Mouse (Mus musculus): ENCODE data around the gene Hopx. TPM values are rescaled to one million over a fixed set of nuclear protein-coding genes. Genes with fewer than 3 reads are reported as not detected.

Hopx gene
- polyA plus RNA-seq, 1 experiment from 2014 or later, result 14.4 TPM

- 72% methylated on average over 3 of the region's 3 CpGs for WGBS
- H3K9me3 ChIP-seq (replicated peaks), result 0 out of 2 replicates have a peak, but pooled peaks cover 5% of the 10 kb centered on the region
- no peak overlapping the region for H3K27ac ChIP-seq (ENCODE audit: poor library complexity, severe bottlenecking)
- no peak overlapping the region for H3K9ac ChIP-seq
- ATAC-seq (ENCODE audit: insufficient number of reproducible peaks, low FRiP score), result no peak
- H3K4me3 ChIP-seq, result no peak overlapping the region
- H3K36me3 ChIP-seq, result no peaks in the 10 kb centered on the region
- no peak overlapping the region for H3K4me2 ChIP-seq
- peaks cover 6% of the 10 kb centered on the region; the same call in 1 of the 2 replicates for H3K4me1 ChIP-seq (replicated peaks)
- H3K27me3 ChIP-seq (replicated peaks), result no peaks in the 10 kb centered on the region
Measured at GRCm38 (mm10) chr5:77071626-77072025, 43.3 kb downstream of the Hopx start.

- H3K4me3 ChIP-seq, result no peak overlapping the region
- no peak overlapping the region for H3K9ac ChIP-seq
- no peak for ATAC-seq (ENCODE audit: insufficient number of reproducible peaks, low FRiP score)
- H3K27me3 ChIP-seq (replicated peaks), result no peaks in the 10 kb centered on the region
- H3K4me1 ChIP-seq (replicated peaks), result peaks cover 6% of the 10 kb centered on the region; the same call in 1 of the 2 replicates
- H3K36me3 ChIP-seq, result no peaks in the 10 kb centered on the region
- H3K9me3 ChIP-seq (replicated peaks), result 0 out of 2 replicates have a peak, but pooled peaks cover 5% of the 10 kb centered on the region
- H3K27ac ChIP-seq (ENCODE audit: poor library complexity, severe bottlenecking), result no peak overlapping the region
- no peak overlapping the region for H3K4me2 ChIP-seq
- 85% methylated on average over 2 of the region's 2 CpGs for WGBS
Measured at GRCm38 (mm10) chr5:77070987-77071386, 43.9 kb downstream of the Hopx start.

GRCm38 (mm10) chr5:77067321-77067720, 47.6 kb downstream of the Hopx start:
- Histone ChIP-seq H3K36me3 (no peaks in the 10 kb centered on the region), H3K27ac (ENCODE audit: poor library complexity, severe bottlenecking) (no peak overlapping the region), H3K9ac (no peak overlapping the region), H3K9me3 (replicated peaks) (0 out of 2 replicates have a peak, but pooled peaks cover 5% of the 10 kb centered on the region), H3K4me1 (replicated peaks) (no peaks in the 10 kb centered on the region; the same call in 1 of the 2 replicates), H3K27me3 (replicated peaks) (no peaks in the 10 kb centered on the region), H3K4me2 (no peak overlapping the region), H3K4me3 (no peak overlapping the region)
- 63% methylated on average over 8 of the region's 8 CpGs for WGBS
- ATAC-seq (ENCODE audit: insufficient number of reproducible peaks, low FRiP score), result no peak

- peak overlapping the region; percentile 20 for H3K4me3 ChIP-seq
Measured at GRCm38 (mm10) chr5:77061372-77062038, 53.4 kb downstream of the Hopx start.

GRCm38 (mm10) chr5:77060363-77060762, 54.6 kb downstream of the Hopx start:
- Histone ChIP-seq H3K9ac (no peak overlapping the region), H3K27ac (ENCODE audit: poor library complexity, severe bottlenecking) (no peak overlapping the region), H3K4me2 (no peak overlapping the region), H3K27me3 (replicated peaks) (0 out of 2 replicates have a peak, but pooled peaks cover 3% of the 10 kb centered on the region), H3K4me1 (replicated peaks) (0 out of 2 replicates have a peak, but pooled peaks cover 3% of the 10 kb centered on the region), H3K36me3 (no peaks in the 10 kb centered on the region), H3K9me3 (replicated peaks) (no peaks in the 10 kb centered on the region), H3K4me3 (no peak overlapping the region)
- ATAC-seq (ENCODE audit: insufficient number of reproducible peaks, low FRiP score), result no peak
- WGBS, result 40% methylated on average over 10 of the region's 10 CpGs

More at GRCm38 (mm10) chr5:77061372-77062038, 53.4 kb downstream of the Hopx start:
- 26% methylated on average over 17 of the region's 17 CpGs for WGBS
- H3K4me2 ChIP-seq, result peak overlapping the region; percentile 50
- no peak overlapping the region for H3K9ac ChIP-seq
- H3K4me1 ChIP-seq (replicated peaks), result 0 out of 2 replicates have a peak, but pooled peaks cover 3% of the 10 kb centered on the region
- no peak overlapping the region for H3K27ac ChIP-seq (ENCODE audit: poor library complexity, severe bottlenecking)
- H3K9me3 ChIP-seq (replicated peaks), result no peaks in the 10 kb centered on the region
- no peaks in the 10 kb centered on the region for H3K36me3 ChIP-seq
- ATAC-seq (ENCODE audit: insufficient number of reproducible peaks, low FRiP score), result no peak
- no peaks in the 10 kb centered on the region for H3K27me3 ChIP-seq (replicated peaks)

- no peak overlapping the region for H3K4me3 ChIP-seq
- ATAC-seq (ENCODE audit: insufficient number of reproducible peaks, low FRiP score), result no peak
- H3K27me3 ChIP-seq (replicated peaks), result 0 out of 2 replicates have a peak, but pooled peaks cover 3% of the 10 kb centered on the region
- WGBS, result 81% methylated on average over 12 of the region's 12 CpGs
- H3K4me2 ChIP-seq, result no peak overlapping the region
- no peak overlapping the region for H3K27ac ChIP-seq (ENCODE audit: poor library complexity, severe bottlenecking)
- H3K9ac ChIP-seq, result no peak overlapping the region
- H3K36me3 ChIP-seq, result no peaks in the 10 kb centered on the region
- H3K4me1 ChIP-seq (replicated peaks), result 0 out of 2 replicates have a peak, but pooled peaks cover 3% of the 10 kb centered on the region
- peaks cover 4% of the 10 kb centered on the region; the same call in 1 of the 2 replicates for H3K9me3 ChIP-seq (replicated peaks)
Measured at GRCm38 (mm10) chr5:77056881-77057440, 58.0 kb downstream of the Hopx start.

- Histone ChIP-seq H3K27me3 (replicated peaks) (0 out of 2 replicates have a peak, but pooled peaks cover 3% of the 10 kb centered on the region), H3K4me3 (no peak overlapping the region), H3K27ac (ENCODE audit: poor library complexity, severe bottlenecking) (no peak overlapping the region), H3K9ac (no peak overlapping the region), H3K4me1 (replicated peaks) (no peaks in the 10 kb centered on the region), H3K36me3 (no peaks in the 10 kb centered on the region), H3K4me2 (no peak overlapping the region), H3K9me3 (replicated peaks) (peaks cover 4% of the 10 kb centered on the region; the same call in 1 of the 2 replicates)
- whole genome bisulfite sequencing, result 81% methylated on average over 5 of the region's 5 CpGs
- ATAC-seq (ENCODE audit: insufficient number of reproducible peaks, low FRiP score), result no peak
Measured at GRCm38 (mm10) chr5:77052616-77053015, 62.3 kb downstream of the Hopx start.

- no peak for ATAC-seq (ENCODE audit: insufficient number of reproducible peaks, low FRiP score)
Measured at GRCm38 (mm10) chr5:77044362-77044761, 70.6 kb downstream of the Hopx start.

GRCm38 (mm10) chr5:77039391-77039790, 75.5 kb downstream of the Hopx start:
- Histone ChIP-seq H3K4me1 (replicated peaks) (no peaks in the 10 kb centered on the region), H3K36me3 (no peaks in the 10 kb centered on the region), H3K9ac (no peak overlapping the region), H3K4me3 (no peak overlapping the region), H3K27me3 (replicated peaks) (no peaks in the 10 kb centered on the region), H3K9me3 (replicated peaks) (peaks cover 5% of the 10 kb centered on the region; the same call in 1 of the 2 replicates), H3K4me2 (no peak overlapping the region), H3K27ac (ENCODE audit: poor library complexity, severe bottlenecking) (no peak overlapping the region)
- no peak for ATAC-seq (ENCODE audit: insufficient number of reproducible peaks, low FRiP score)

More at GRCm38 (mm10) chr5:77044362-77044761, 70.6 kb downstream of the Hopx start:
- no peaks in the 10 kb centered on the region for H3K4me1 ChIP-seq (replicated peaks)
- H3K9me3 ChIP-seq (replicated peaks), result no peaks in the 10 kb centered on the region; the same call in 1 of the 2 replicates
- no peak overlapping the region for H3K4me2 ChIP-seq
- no peaks in the 10 kb centered on the region for H3K36me3 ChIP-seq
- no peak overlapping the region for H3K4me3 ChIP-seq
- H3K27ac ChIP-seq (ENCODE audit: poor library complexity, severe bottlenecking), result no peak overlapping the region
- no peak overlapping the region for H3K9ac ChIP-seq
- 66% methylated on average over 5 of the region's 5 CpGs for WGBS
- no peaks in the 10 kb centered on the region for H3K27me3 ChIP-seq (replicated peaks)

- ATAC-seq (ENCODE audit: insufficient number of reproducible peaks, low FRiP score), result no peak
- no peaks in the 10 kb centered on the region for H3K27me3 ChIP-seq (replicated peaks)
- WGBS, result 83% methylated on average over 10 of the region's 10 CpGs
- H3K27ac ChIP-seq (ENCODE audit: poor library complexity, severe bottlenecking), result no peak overlapping the region
- no peaks in the 10 kb centered on the region for H3K4me1 ChIP-seq (replicated peaks)
- H3K9ac ChIP-seq, result no peak overlapping the region
- no peaks in the 10 kb centered on the region for H3K36me3 ChIP-seq
- H3K4me3 ChIP-seq, result no peak overlapping the region
- no peak overlapping the region for H3K4me2 ChIP-seq
- peaks cover 5% of the 10 kb centered on the region; the same call in 1 of the 2 replicates for H3K9me3 ChIP-seq (replicated peaks)
Measured at GRCm38 (mm10) chr5:77038451-77038850, 76.5 kb downstream of the Hopx start.
